Mouse (Mus musculus) cortical plate, adult 2 months (tissue): ENCODE results near the gene Olfr71.
A peak's percentile ranks its signal among the peaks of the same experiment; 100 is the strongest.

Source experiments
- CTCF ChIP-seq: fragments of 200-500 bp; IDR thresholded peaks from 2 replicates; pipeline ENCODE4 v1.5.1; 2011; ENCODE audit warnings: mild to moderate bottlenecking, control low read depth, low read length; ENCODE audit not compliant: insufficient read depth; ENCODE audit errors: extremely low read depth
- POLR2A ChIP-seq: fragments of 200-500 bp; IDR thresholded peaks from 2 replicates; pipeline ENCODE4 v1.6.1; 2011; ENCODE audit warnings: mild to moderate bottlenecking, low read length, control low read depth; ENCODE audit not compliant: insufficient read depth; ENCODE audit errors: extremely low read depth

DNA sequence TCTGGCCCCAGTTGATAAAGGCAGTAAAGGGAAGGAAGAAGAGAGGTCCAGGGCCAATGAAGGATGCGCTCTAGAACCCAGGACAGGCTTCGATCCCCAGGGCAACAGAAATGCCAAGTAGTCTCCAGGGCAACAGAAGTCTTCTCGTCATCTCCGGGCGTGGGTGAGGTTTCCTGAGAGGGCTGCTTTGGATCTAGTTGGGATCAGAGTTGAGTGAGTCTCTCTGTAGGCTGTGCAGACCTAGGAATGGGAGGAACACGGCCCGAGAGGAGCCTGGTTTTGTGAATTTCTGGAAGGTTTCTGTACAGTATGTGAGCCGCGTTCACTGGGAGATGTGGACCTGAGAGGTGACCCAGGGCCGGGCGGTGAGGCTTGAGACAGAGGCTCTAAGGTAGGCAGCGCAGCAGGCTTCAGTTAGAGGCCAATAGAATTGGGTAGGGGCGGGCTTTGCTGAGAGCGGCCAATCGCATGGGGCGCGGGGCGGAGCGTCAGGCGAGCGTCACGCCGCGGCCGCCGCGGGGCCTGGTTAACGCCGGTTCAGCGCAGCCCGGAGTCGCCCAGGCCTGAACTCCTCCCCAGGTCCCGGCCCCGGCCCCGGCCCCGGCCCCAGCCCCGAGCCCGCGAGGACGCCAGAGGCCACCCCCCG is 41.1 kb downstream of the Olfr71 start, which contains the start of the genes Tmem8b and Fam221b:
- TF ChIP-seq CTCF (no peak), POLR2A (peak; percentile 72; the same call in 1 of the 2 replicates)
